Mouse (Mus musculus) cerebellum, adult 2 months (tissue): ENCODE results near the gene Prkce.

Source experiments
- CTCF ChIP-seq: fragments of 200-500 bp; IDR thresholded peaks from 2 replicates; pipeline ENCODE4 v1.5.1; 2011; ENCODE audit warnings: low read depth, mild to moderate bottlenecking, control low read depth, low read length, moderate library complexity, borderline replicate concordance; ENCODE audit not compliant: insufficient read depth
- POLR2A ChIP-seq: fragments of 200-500 bp; IDR thresholded peaks from 2 replicates; pipeline ENCODE4 v1.6.1; 2011; ENCODE audit warnings: low read length, control low read depth, borderline replicate concordance; ENCODE audit not compliant: insufficient read depth

DNA sequence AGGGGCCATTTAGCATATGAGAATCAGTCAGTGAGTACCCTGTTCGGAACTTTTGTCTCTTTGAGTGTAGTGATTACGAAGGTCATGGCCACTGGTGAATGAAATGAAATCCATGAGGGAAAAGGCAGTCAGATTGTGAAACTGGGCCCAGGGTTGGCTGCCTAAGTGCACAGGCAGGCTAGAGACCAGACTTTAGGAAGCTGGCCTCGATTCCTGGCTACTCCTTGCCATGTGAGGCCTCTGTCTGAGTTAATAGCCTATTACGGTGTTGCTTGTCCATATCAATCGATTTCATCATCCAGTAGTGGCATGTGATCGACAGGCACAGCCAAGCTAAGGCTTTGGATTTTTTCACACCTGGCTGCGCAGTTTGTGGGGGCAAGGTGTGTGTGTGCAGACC, 34.4 kb downstream of the Prkce start:
- TF ChIP-seq CTCF (no peak), POLR2A (no peak)
